Mouse (Mus musculus) lung, embryonic 16.5 days (tissue): Measurements from ENCODE around the gene Tgm3. TPM values are rescaled to one million over a fixed set of nuclear protein-coding genes. Genes with fewer than 3 reads are reported as not detected.
A peak's percentile ranks its signal among the peaks of the same experiment; 100 is the strongest.

Experiments used
- ATAC-seq: fragments of 200-750 bp; cut with Nextera tagmentation; 2 replicates; pipeline ENCODE4 v1.8.0; 2017; ENCODE audit warnings: low read depth, mild to moderate bottlenecking, moderate library complexity
- H3K27ac ChIP-seq: fragments of 300-500 bp; sonication (generic); 2 replicates; pipeline ENCODE4 v1.5.1; 2014; ENCODE audit warnings: mild to moderate bottlenecking, control low read depth, low read length
- H3K27me3 ChIP-seq: fragments of 300-500 bp; sonication (generic); 2 replicates; pipeline ENCODE4 v1.6.1; 2014; ENCODE audit warnings: low read depth, low read length, mixed read lengths; ENCODE audit not compliant: control insufficient read depth, insufficient read depth
- H3K36me3 ChIP-seq: fragments of 300-500 bp; sonication (generic); 2 replicates; pipeline ENCODE4 v1.6.1; 2014; ENCODE audit warnings: low read length; ENCODE audit not compliant: control insufficient read depth, insufficient read depth
- H3K4me1 ChIP-seq: fragments of 300-500 bp; sonication (generic); replicated peaks from 2 replicates; pipeline ENCODE4 v1.6.1; 2014; ENCODE audit warnings: low read length, mixed read lengths; ENCODE audit not compliant: control insufficient read depth, insufficient read depth
- H3K4me2 ChIP-seq: fragments of 300-500 bp; sonication (generic); 2 replicates; pipeline ENCODE4 v1.6.1; 2014; ENCODE audit warnings: low read depth, low read length, control low read depth
- H3K4me3 ChIP-seq: fragments of 300-500 bp; sonication (generic); 2 replicates; pipeline ENCODE4 v1.5.1; 2014; ENCODE audit warnings: mild to moderate bottlenecking, low read length, control low read depth
- H3K9ac ChIP-seq: fragments of 300-500 bp; sonication (generic); 2 replicates; pipeline ENCODE4 v1.6.1; 2014; ENCODE audit warnings: low read length, control low read depth
- H3K9me3 ChIP-seq: fragments of 300-500 bp; sonication (generic); 2 replicates; pipeline ENCODE4 v1.6.1; 2016; ENCODE audit warnings: low read length; ENCODE audit not compliant: control insufficient read depth
- WGBS: fragments of 180-500 bp; shearing (Covaris S2); extraction: QIAGEN DNeasy Blood & Tissue Kit; methylation state at CpG from one replicate; pipeline ENCODE4 v1.1.7; 2014; 5-methylcytosine and 5-hydroxymethylcytosine counted together
- polyA plus RNA-seq: library from polyadenylated mRNA; unstranded; fragments of >200 nt; fragmentation: Nextera tagmentation; extraction: Ambion mirVana; gene quantifications from 2 replicates; pipeline ENCODE4 v1.2.1, GENCODE M21; 2015

Tgm3 gene
- not detected in 2 replicates for polyA plus RNA-seq

DNA sequence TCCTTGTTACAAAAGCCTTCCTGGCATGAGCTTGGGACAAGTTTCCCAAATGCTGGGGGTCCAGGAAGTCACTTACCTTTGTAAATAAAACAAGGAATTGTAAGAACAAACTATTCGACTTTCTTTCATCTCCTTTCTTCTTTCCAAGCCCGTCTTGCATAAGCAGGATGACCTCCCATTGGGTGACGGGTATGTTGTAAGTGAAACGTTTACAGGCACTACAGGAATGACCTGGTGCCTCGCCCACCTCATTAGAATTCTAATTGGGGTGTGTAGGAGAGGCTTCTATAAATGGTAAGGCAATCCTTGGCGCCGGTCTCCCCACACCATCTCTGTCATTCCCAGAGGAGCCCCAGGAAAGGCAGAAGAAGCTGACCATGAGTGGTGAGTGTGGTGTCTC is at the start of gene Tgm3:
Gene Tgm3 (plus strand): TSS at position 324 of the 400 bp plus-strand sequence.
- no peak within 1 kb of the TSS for H3K9ac ChIP-seq
- 27% methylated on average over 7 of the region's 7 CpGs for WGBS

DNA sequence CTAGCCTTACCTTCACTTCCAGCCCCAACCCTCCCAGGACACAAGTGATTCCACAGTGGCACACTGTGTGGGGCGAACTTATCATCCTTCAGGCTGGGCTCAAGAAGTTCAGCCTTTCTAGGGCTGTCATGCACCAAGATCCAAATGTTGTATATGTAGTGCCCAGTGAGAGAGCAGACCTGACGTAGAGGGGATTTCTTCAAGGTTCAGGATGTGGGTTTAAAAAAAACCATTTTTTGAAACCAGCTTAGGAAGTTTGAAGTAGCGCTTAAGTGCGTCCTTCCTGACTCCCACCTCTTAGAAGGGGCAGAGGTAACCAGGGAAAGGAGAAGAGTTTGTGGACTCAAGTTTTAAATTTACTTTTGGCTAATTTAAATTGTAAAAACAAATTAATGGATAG is 31.5 kb upstream of the Tgm3 start:
- ATAC-seq = no peak
- Histone ChIP-seq H3K36me3 (no peaks in the 10 kb centered on the region), H3K4me3 (no peak overlapping the region), H3K9ac (no peak overlapping the region), H3K27me3 (no peaks in the 10 kb centered on the region), H3K27ac (no peak overlapping the region), H3K4me2 (no peak overlapping the region), H3K9me3 (no peaks in the 10 kb centered on the region), H3K4me1 (no peaks in the 10 kb centered on the region)
- WGBS = 63% methylated on average over 4 of the region's 4 CpGs

More for the DNA sequence above, at the start of gene Tgm3:
- H3K27ac ChIP-seq = no peak within 1 kb of the TSS
- no peaks in the 10 kb centered on the region for H3K4me1 ChIP-seq
- H3K36me3 ChIP-seq = no peaks in the 10 kb centered on the region
- no peak for ATAC-seq
- H3K4me3 ChIP-seq = no peak within 1 kb of the TSS
- H3K27me3 ChIP-seq = no peaks in the 10 kb centered on the region
- no peaks in the 10 kb centered on the region for H3K9me3 ChIP-seq
- no peak within 1 kb of the TSS for H3K4me2 ChIP-seq

DNA sequence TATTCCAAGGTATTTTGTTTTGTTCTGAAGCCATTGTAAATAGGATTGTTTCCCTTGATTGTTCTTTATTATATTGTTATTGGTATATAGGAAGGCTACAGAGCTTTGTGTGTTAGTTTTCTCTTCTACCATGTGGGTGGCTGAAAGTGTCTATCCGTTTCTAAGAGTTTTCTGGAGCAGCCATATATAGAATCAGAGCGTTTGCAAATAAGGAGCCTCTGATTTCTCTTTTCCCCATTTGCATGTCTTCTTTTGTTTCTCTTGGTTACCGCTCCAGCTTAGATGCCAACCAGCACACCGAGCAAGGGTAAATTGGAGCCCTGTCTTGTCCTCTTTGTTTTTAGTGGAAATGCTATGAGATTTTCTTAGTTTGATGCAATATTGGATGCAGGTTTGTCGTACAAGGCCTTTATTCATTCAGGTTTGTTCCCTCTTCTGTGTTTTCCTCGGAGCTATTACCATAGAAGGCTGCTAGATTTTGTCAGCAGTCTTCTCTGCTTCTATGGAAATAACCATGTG is 24.6 kb upstream of the Tgm3 start:
- no peaks in the 10 kb centered on the region for H3K36me3 ChIP-seq
- no peak overlapping the region for H3K27ac ChIP-seq
- no peaks in the 10 kb centered on the region for H3K9me3 ChIP-seq
- 80% methylated on average over 6 of the region's 6 CpGs for WGBS
- ATAC-seq = no peak
- H3K4me3 ChIP-seq = no peak overlapping the region
- H3K9ac ChIP-seq = no peak overlapping the region
- no peak overlapping the region for H3K4me2 ChIP-seq
- H3K27me3 ChIP-seq = no peaks in the 10 kb centered on the region
- no peaks in the 10 kb centered on the region for H3K4me1 ChIP-seq

DNA sequence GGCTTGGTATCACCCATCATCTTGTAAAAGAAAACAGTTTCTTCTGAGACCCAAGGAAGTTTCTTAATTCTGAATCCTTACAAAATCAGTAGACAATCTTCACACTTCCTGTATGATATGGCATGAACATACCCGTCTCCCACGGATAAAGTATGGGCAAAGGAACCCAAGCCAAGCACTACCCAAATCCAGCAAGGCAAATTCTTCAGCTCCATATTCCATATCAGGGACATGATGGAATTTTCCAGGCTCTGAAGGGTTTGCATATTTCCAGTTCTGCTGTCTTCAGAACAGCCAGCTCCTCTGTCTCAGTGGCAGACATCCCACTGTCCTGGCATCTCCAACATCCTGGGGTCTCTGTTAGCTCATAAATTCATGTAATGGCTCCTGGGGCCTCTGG is 22.5 kb upstream of the Tgm3 start:
- Histone ChIP-seq H3K4me1 (no peaks in the 10 kb centered on the region), H3K4me2 (no peak overlapping the region), H3K36me3 (no peaks in the 10 kb centered on the region), H3K4me3 (no peak overlapping the region), H3K27me3 (no peaks in the 10 kb centered on the region), H3K9me3 (no peaks in the 10 kb centered on the region), H3K9ac (no peak overlapping the region), H3K27ac (no peak overlapping the region)
- 72% methylated on average over 2 of the region's 2 CpGs for WGBS
- ATAC-seq = no peak

DNA sequence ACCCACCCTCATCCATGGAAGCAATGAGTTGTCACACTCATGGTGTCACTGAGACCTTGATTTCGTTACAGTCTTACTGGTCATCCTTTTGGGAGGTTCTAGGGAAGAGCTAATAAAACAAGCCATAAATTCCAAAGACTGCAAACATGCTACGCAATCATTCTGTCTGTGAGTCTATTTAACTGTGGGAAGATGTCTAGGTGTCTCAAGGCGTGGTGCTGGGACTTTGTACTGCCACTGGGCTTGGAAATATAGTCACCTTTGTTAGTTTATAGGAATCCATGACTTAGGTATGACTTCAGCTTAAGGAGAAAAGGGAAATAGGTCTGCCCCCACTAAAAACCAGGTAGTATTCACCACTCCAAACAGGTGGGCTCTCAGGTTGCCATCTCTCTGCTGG is 17.7 kb upstream of the Tgm3 start:
- H3K4me2 ChIP-seq = no peak overlapping the region
- ATAC-seq = no peak
- no peak overlapping the region for H3K27ac ChIP-seq
- no peaks in the 10 kb centered on the region for H3K36me3 ChIP-seq
- no peaks in the 10 kb centered on the region for H3K9me3 ChIP-seq
- no peak overlapping the region for H3K9ac ChIP-seq
- H3K27me3 ChIP-seq = no peaks in the 10 kb centered on the region
- WGBS = 73% methylated on average over 3 of the region's 3 CpGs
- H3K4me1 ChIP-seq = no peaks in the 10 kb centered on the region
- H3K4me3 ChIP-seq = no peak overlapping the region

DNA sequence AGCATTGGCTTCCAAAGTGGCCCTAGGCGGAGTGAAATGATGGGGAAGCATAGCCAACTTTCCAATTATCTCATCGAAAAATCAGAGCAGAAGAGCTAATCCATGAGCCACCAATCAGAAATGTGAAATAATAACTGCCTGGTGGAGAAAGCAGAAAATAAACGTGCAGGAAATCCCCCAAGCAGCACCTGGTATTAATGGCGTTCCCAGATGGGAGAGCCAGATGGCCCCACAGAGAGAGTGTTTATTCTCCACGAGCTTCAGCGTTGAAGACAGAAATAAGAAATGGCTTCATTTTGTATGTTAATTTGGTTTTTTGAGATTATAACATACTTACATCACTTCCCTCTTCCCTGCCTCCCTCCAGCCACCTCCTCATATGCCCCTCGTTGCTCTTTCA is 13.7 kb upstream of the Tgm3 start:
- Histone ChIP-seq H3K36me3 (no peaks in the 10 kb centered on the region), H3K9me3 (no peaks in the 10 kb centered on the region), H3K27me3 (no peaks in the 10 kb centered on the region), H3K4me3 (no peak overlapping the region), H3K27ac (no peak overlapping the region), H3K9ac (no peak overlapping the region), H3K4me2 (no peak overlapping the region), H3K4me1 (no peaks in the 10 kb centered on the region)
- 71% methylated on average over 7 of the region's 7 CpGs for WGBS
- ATAC-seq = no peak

DNA sequence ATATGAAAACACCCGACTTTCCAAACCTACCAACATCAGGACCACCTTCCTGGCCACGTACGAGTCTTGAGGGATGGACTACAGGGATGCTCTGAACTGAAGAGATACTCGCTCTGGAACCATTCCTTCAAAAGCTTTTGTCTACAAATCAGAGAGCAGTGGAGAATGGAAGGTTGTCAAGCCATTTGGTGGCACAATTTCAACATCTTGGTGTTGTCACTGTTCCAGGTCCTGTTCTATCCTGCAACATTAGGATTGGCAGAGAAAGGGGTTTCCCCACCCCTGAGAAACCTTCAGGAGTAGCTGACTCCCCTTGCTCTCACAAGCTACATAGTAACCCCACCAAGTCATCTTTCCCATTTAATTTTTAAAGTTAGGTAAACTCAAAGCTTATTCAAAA is 12.9 kb upstream of the Tgm3 start:
- Histone ChIP-seq H3K9me3 (no peaks in the 10 kb centered on the region), H3K36me3 (no peaks in the 10 kb centered on the region), H3K9ac (no peak overlapping the region), H3K4me3 (no peak overlapping the region), H3K4me2 (no peak overlapping the region), H3K27me3 (no peaks in the 10 kb centered on the region), H3K4me1 (peaks cover 4% of the 10 kb centered on the region; the same call in 1 of the 2 replicates), H3K27ac (no peak overlapping the region)
- 77% methylated on average over 4 of the region's 4 CpGs for WGBS
- no peak for ATAC-seq

DNA sequence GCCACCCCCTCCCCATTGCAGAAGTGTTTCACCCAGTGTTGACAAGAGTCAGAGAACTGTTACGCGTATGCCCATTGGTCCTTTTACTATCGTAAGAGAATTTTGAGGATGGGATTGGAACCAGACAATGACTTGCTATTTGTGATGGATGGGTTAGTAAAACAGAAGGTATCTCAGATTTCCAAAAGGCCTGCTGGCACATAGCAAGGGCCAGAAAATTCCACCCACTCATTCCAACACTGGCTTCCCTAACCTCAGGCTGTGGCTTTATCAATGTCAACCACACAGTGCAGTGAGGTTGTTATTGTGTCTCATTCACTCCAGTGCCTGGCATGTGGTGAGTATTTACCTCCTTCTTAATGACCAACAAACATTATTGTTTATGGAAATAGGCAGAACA is 11.5 kb upstream of the Tgm3 start:
- no peak overlapping the region for H3K4me2 ChIP-seq
- WGBS = 92% methylated on average over 3 of the region's 3 CpGs
- no peaks in the 10 kb centered on the region for H3K36me3 ChIP-seq
- H3K4me1 ChIP-seq = peaks cover 4% of the 10 kb centered on the region; the same call in 1 of the 2 replicates
- H3K9me3 ChIP-seq = no peaks in the 10 kb centered on the region
- no peak overlapping the region for H3K27ac ChIP-seq
- ATAC-seq = no peak
- no peak overlapping the region for H3K4me3 ChIP-seq
- H3K27me3 ChIP-seq = no peaks in the 10 kb centered on the region
- no peak overlapping the region for H3K9ac ChIP-seq

DNA sequence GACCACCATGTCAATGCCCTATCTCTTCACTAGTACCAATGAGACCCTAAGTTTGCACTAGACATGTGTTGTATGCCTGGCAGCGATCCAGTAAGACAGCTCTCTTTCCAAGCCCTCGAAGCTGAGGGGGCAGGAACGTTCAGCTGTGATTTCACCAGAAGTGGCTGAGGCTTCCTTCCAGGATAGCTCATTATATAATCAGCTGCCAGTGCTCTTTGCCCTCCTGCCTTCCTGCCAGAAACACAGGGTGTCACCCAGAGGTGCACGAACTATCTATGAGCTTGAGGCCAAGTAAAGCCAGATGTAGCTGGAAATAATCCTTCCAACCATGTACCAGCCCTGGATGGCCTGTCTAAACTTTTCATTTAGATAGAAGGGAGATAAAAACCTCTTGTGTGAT is 8.1 kb upstream of the Tgm3 start:
- H3K4me2 ChIP-seq = no peak overlapping the region
- WGBS = 26% methylated on average over 4 of the region's 4 CpGs
- no peak overlapping the region for H3K27ac ChIP-seq
- H3K36me3 ChIP-seq = no peaks in the 10 kb centered on the region
- no peak overlapping the region for H3K4me3 ChIP-seq
- H3K27me3 ChIP-seq = no peaks in the 10 kb centered on the region
- H3K9ac ChIP-seq = no peak overlapping the region
- H3K4me1 ChIP-seq = peaks cover 4% of the 10 kb centered on the region; the same call in 1 of the 2 replicates
- no peaks in the 10 kb centered on the region for H3K9me3 ChIP-seq
- ATAC-seq = 0 out of 2 replicates have a peak, but pooled peaks have one; percentile 26

DNA sequence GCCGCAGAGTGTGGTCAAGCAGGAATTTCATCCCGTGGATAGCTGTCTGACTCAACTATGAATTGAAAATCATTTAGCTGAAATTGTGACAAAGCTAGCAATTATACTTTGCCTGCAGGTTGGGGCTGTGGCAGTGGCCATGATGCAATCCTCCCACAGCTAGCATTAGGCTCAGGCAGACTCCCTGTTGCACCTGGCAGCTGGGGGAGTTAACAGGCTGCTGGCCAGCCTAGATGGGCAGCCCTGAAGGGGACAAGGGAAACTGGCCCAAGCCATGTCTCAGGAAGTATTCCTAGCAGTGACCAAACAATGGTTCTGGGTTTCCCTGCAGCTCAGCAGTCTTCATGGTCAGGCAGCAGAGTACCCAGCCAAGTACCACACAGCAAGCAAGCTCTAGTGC is 2.8 kb upstream of the Tgm3 start:
- WGBS = 81% methylated on average over 2 of the region's 2 CpGs
- Histone ChIP-seq H3K36me3 (no peaks in the 10 kb centered on the region), H3K4me3 (no peak overlapping the region), H3K27me3 (no peaks in the 10 kb centered on the region), H3K4me1 (no peaks in the 10 kb centered on the region), H3K9ac (no peak overlapping the region), H3K9me3 (no peaks in the 10 kb centered on the region), H3K27ac (no peak overlapping the region), H3K4me2 (no peak overlapping the region)
- ATAC-seq = no peak
